8 mouse cellular contexts compared by ENCODE assay signal in genomic region chr2:25000544-25001235, GRCm38 (mm10). TPM values are rescaled to one million over a fixed set of nuclear protein-coding genes. Genes with fewer than 3 reads are reported as not detected.
DNase-seq lines count a peak whose midpoint lies in the region.

No protein-coding gene starts in this region.

- intact Hi-C loops in heart, postnatal 14 days (cut with DNase I) = loop anchor here (5.0 kb wide), 1 partner anchor 38 kb away; the partner anchor contains the start of gene Dph7

- peak; percentile 65 for DNase-seq in adrenal gland, adult 2 months
- DNase-seq in adrenal gland, postnatal 4 days (ENCODE audit: low spot score in 2 of 2) = no peak
- DNase-seq in layer of hippocampus, postnatal 14 days (ENCODE audit: low spot score in 2 of 2) = peak; percentile 16 to 40
- no peak for DNase-seq in layer of hippocampus, postnatal 36 days
- DNase-seq in ZHBTc4 (ENCODE audit: low read depth, low spot score) = peak; percentile 56
- DNase-seq in heart, postnatal 14 days = peak; percentile 25 to 45
- DNase-seq in lung, postnatal 36 days = peak; percentile 64
- DNase-seq in urinary bladder, postnatal 10 days (ENCODE audit: low spot score) = no peak

RNA-seq across cellular contexts. Expression of gene Pnpla7, which starts 24.9 kb away (rescaled TPM):
- 10 to 100 TPM; 44.5 to 53.1 TPM for total RNA-seq in adrenal gland, adult 2 months (2021)
- polyA plus RNA-seq in adrenal gland, adult 2 months (2012; rRNA removed) = 25.4 and 27.2 TPM in 2 replicates
- total RNA-seq in adrenal gland, postnatal 4 days (2021) = 10 to 100 TPM; 50.8 to 54.4 TPM
- 10 to 100 TPM; 23.8 to 24.7 TPM for total RNA-seq in layer of hippocampus, postnatal 14 days (2021)
- 10 to 100 TPM; 23.3 to 33.3 TPM for total RNA-seq in layer of hippocampus, postnatal 36 days (2021)
- 10 to 100 TPM; 18.5 to 23.9 TPM for total RNA-seq in heart, postnatal 14 days (2021)

RNA-seq across cellular contexts. Expression of gene Mrpl41, which starts 25.8 kb away (rescaled TPM):
- 100 to 1,000 TPM; 108 to 118 TPM for total RNA-seq in adrenal gland, adult 2 months (2021)
- 34.9 and 39.4 TPM in 2 replicates for polyA plus RNA-seq in adrenal gland, adult 2 months (2012; rRNA removed)
- 10 to 100 TPM; 82.1 to 96.4 TPM for total RNA-seq in adrenal gland, postnatal 4 days (2021)
- total RNA-seq in layer of hippocampus, postnatal 14 days (2021) = 10 to 100 TPM; 96.8 to 99.2 TPM
- 10 to 100 TPM; 78.2 to 92.1 TPM for total RNA-seq in layer of hippocampus, postnatal 36 days (2021)
- 10 to 100 TPM; 86.2 to 90.2 TPM for total RNA-seq in heart, postnatal 14 days (2021)

RNA-seq across cellular contexts. Expression of gene Dph7, which starts 38.5 kb away (rescaled TPM):
- 10 to 100 TPM in 1 of 2 experiments, 1 to 10 TPM in 1; 6.2 to 16.7 TPM for total RNA-seq in adrenal gland, adult 2 months (2021)
- polyA plus RNA-seq in adrenal gland, adult 2 months (2012; rRNA removed) = 8.5 and 9.7 TPM in 2 replicates
- 10 to 100 TPM; 20.3 to 21.3 TPM for total RNA-seq in adrenal gland, postnatal 4 days (2021)
- 10 to 100 TPM; 29.7 TPM for total RNA-seq in layer of hippocampus, postnatal 14 days (2021)
- total RNA-seq in layer of hippocampus, postnatal 36 days (2021) = 10 to 100 TPM; 32.5 to 34.4 TPM
- total RNA-seq in heart, postnatal 14 days (2021) = 1 to 10 TPM; 4.6 to 5.2 TPM

RNA-seq across cellular contexts. Expression of gene Zmynd19, which starts 51.1 kb away (rescaled TPM):
- total RNA-seq in adrenal gland, adult 2 months (2021) = 10 to 100 TPM; 21.8 to 30.2 TPM
- polyA plus RNA-seq in adrenal gland, adult 2 months (2012; rRNA removed) = 3.1 and 3.9 TPM in 2 replicates
- 10 to 100 TPM; 28.5 to 28.9 TPM for total RNA-seq in adrenal gland, postnatal 4 days (2021)
- total RNA-seq in layer of hippocampus, postnatal 14 days (2021) = 10 to 100 TPM; 34.6 to 36.8 TPM
- total RNA-seq in layer of hippocampus, postnatal 36 days (2021) = 10 to 100 TPM; 40.4 to 43.4 TPM
- 10 to 100 TPM; 14.1 to 18.3 TPM for total RNA-seq in heart, postnatal 14 days (2021)

RNA-seq across cellular contexts. Expression of gene Nsmf, which starts 53.5 kb away (rescaled TPM):
- 10 to 100 TPM; 32.8 to 52.9 TPM for total RNA-seq in adrenal gland, adult 2 months (2021)
- 99.9 and 113 TPM in 2 replicates for polyA plus RNA-seq in adrenal gland, adult 2 months (2012; rRNA removed)
- 10 to 100 TPM; 78.9 to 80.1 TPM for total RNA-seq in adrenal gland, postnatal 4 days (2021)
- total RNA-seq in layer of hippocampus, postnatal 14 days (2021) = 1,000 to 10,000 TPM in 1 of 2 experiments, 100 to 1,000 TPM in 1; 982 to 1,031 TPM
- total RNA-seq in layer of hippocampus, postnatal 36 days (2021) = 100 to 1,000 TPM; 948 to 958 TPM
- 10 to 100 TPM; 33.6 to 35.4 TPM for total RNA-seq in heart, postnatal 14 days (2021)

Comparison
In these comparisons a context has a peak if more than half of its experiments do, and no peak if none do; other contexts are left out.
1. DNase-seq: peak in adrenal gland, adult 2 months (single experiment), layer of hippocampus, postnatal 14 days (2 of 2), ZHBTc4 (single experiment), heart, postnatal 14 days (2 of 2) and lung, postnatal 36 days (single experiment); none in adrenal gland, postnatal 4 days (0 of 2), layer of hippocampus, postnatal 36 days (0 of 2) and urinary bladder, postnatal 10 days (single experiment).